Mouse (Mus musculus): Measurements from ENCODE around the gene Ripor3.

The Ripor3 gene

GRCm38 (mm10) chr2:167932727-167933231 lies 77.6 kb downstream of the Ripor3 start:
- DNase-seq (ENCODE audit: low read depth, low spot score), result peak; percentile 41

GRCm38 (mm10) chr2:167931985-167932726 lies 78.3 kb downstream of the Ripor3 start, which contains the start of gene Ptpn1:
Gene Ptpn1, plus strand, starts transcription at chr2:167932057.
- DNase-seq (ENCODE audit: low read depth, low spot score), result peak; percentile 96

GRCm38 (mm10) chr2:167930975-167931374 lies 79.4 kb downstream of the Ripor3 start:
- DNase-seq (ENCODE audit: low read depth, low spot score), result no peak
